Mouse (Mus musculus) B cell, adult 67 days (primary cell): ENCODE measurements around the gene Scgb1b29. TPM values are rescaled to one million over a fixed set of nuclear protein-coding genes. Genes with fewer than 3 reads are reported as not detected.

ENCODE experiments used
- total RNA-seq, 2 experiments: library from RNA; stranded (reverse); gene quantifications; 4 replicates each; pipeline ENCODE4 v1.2.4; 2023

The Scgb1b29 gene
- total RNA-seq: not detected

GRCm38 (mm10) chr7:32441241-32441640, at the start of gene Scgb1b29:
Scgb1b29 (plus strand) TSS chr7:32441541.

Other genes starting within 250 kb of the Scgb1b29 start
- gene Scgb2b11, start 230.4 kb upstream of the Scgb1b29 start, total RNA-seq: not detected
- not detected for gene Scgb1b11, start 218.7 kb upstream of the Scgb1b29 start, total RNA-seq
- not detected for gene Scgb2b12, start 114.3 kb upstream of the Scgb1b29 start, total RNA-seq
- not detected for gene Scgb1b12, start 107.4 kb upstream of the Scgb1b29 start, total RNA-seq